In the genomic region with DNA sequence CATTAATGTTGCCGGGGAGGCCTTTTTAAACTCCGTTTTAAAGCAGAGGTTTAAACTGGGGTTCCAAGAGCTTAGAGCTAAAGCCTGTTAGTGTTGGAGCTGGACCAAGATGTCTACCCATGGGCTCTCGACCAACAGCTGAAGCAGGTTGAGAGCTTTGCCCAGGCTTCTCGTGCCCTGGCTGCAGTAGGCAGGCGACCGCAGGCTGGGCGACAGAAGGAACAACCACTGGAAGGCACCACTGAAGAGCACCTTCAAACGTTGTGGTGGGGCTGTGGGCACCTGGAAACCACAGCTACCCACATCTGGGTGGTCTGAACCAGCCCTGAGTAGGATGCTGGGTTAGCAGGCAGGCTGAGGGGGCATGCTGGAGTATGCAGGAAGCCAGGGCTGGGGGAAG, we compare ENCODE assay signal across 12 mouse cellular contexts.
"Had no signal": no experiment of that assay in that cellular context is flagged by ENCODE, and none has a peak within 500 bp of the region (broad histone marks: within the 10 kb centered on the region; RNA-seq: fewer than 3 reads in every experiment).

No protein-coding gene starts in this region.

- DNase-seq: kidney, adult 2 months; kidney, postnatal 4 days; liver; liver, embryonic 13.5 days; lung, adult 18-20 months; lung, postnatal 36 days; midbrain, embryonic 14.5 days had no signal

- H3K27ac ChIP-seq: layer of hippocampus, adult 2 months; left cerebral cortex, adult 2 months; liver, embryonic 13.5 days; neural tube, embryonic 12.5 days; stomach, postnatal 0 days had no signal

- H3K9ac ChIP-seq: liver, embryonic 13.5 days; neural tube, embryonic 12.5 days had no signal

- H3K36me3 ChIP-seq: liver, embryonic 13.5 days; neural tube, embryonic 12.5 days had no signal

- ATAC-seq: intestine, embryonic 16.5 days had no signal

- H3K4me2 ChIP-seq: liver, embryonic 13.5 days; neural tube, embryonic 12.5 days had no signal

- H3K4me3 ChIP-seq: layer of hippocampus, adult 2 months; left cerebral cortex, adult 2 months; liver, embryonic 13.5 days; neural tube, embryonic 12.5 days had no signal
